ENCODE assay signal across 18 mouse cellular contexts in the genomic region with DNA sequence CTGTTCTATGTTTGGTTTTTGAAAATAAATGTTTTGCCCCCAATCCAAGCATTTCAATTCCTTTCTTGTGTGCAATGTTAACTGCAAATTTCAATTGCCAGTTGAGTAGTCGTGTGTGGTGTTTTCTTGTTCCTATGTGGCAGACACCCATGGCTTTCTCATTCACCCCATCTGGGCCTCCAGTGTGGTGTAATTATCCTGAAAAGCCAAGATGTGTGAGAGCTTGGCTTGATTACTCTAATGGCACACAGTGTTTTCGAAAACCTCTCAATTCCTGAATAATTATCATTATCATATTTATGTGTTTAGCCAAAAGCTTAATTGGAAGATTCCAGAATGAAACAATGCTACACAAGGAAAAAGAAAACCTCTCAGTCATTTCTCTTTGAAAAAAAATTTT. TPM values are rescaled to one million over a fixed set of nuclear protein-coding genes. Genes with fewer than 3 reads are reported as not detected.
DNase-seq lines count a peak whose midpoint lies in the region; ATAC-seq and TF ChIP-seq lines count a peak whose summit lies in the region.
"Had no signal": no experiment of that assay in that cellular context is flagged by ENCODE, and none has a peak within 500 bp of the region (broad histone marks: within the 10 kb centered on the region; RNA-seq: fewer than 3 reads in every experiment).

No protein-coding gene starts in this region.

- H3K4me1 ChIP-seq in heart, embryonic 10.5 days, result peaks cover 10% of the 10 kb centered on the region; the same call in 1 of the 2 replicates
- H3K4me1 ChIP-seq in midbrain, postnatal 0 days (ENCODE audit: insufficient read depth, low read length), result peaks cover 6% of the 10 kb centered on the region; the same call in 1 of the 2 replicates
- peaks cover 12% of the 10 kb centered on the region for H3K4me1 ChIP-seq in midbrain, embryonic 10.5 days

- H3K9ac ChIP-seq in midbrain, postnatal 0 days (replicated peaks; ENCODE audit: low read length, poor library complexity, severe bottlenecking), result no peak overlapping the region
- H3K9ac ChIP-seq: hindbrain, embryonic 15.5 days had no signal

- no peak overlapping the region for H3K4me2 ChIP-seq in midbrain, postnatal 0 days (ENCODE audit: low read depth, low read length, poor library complexity, severe bottlenecking)
- H3K4me2 ChIP-seq: hindbrain, embryonic 15.5 days had no signal

- H3K4me3 ChIP-seq in heart, embryonic 10.5 days, result no peak overlapping the region
- H3K4me3 ChIP-seq in midbrain, postnatal 0 days (ENCODE audit: low read depth, low read length), result no peak overlapping the region
- no peak overlapping the region for H3K4me3 ChIP-seq in midbrain, embryonic 10.5 days
- H3K4me3 ChIP-seq: embryonic facial prominence, embryonic 10.5 days; hindbrain, embryonic 15.5 days had no signal

- DNase-seq in heart, embryonic 10.5 days (ENCODE audit: low spot score), result peak; percentile 9
- DNase-seq in heart, adult 11 months, result no peak
- peak; percentile 25 for DNase-seq in midbrain, postnatal 0 days (ENCODE audit: low spot score)
- DNase-seq in midbrain, embryonic 10.5 days (ENCODE audit: low spot score), result no peak
- DNase-seq in brain, embryonic 18.5 days (ENCODE audit: low read depth, low spot score), result peak; percentile 45
- DNase-seq in gastrocnemius, postnatal 10 days, result no peak
- DNase-seq in embryo, embryonic 11 days, result no peak
- DNase-seq: adrenal gland, adult 2 months; adrenal gland, postnatal 36 days; cerebellum, adult 18-20 months; cerebellum, adult 9-11 months; cerebellum, postnatal 36 days; gastrocnemius, postnatal 25 days; heart, postnatal 14 days; kidney, adult 2 months had no signal

- no peak for ATAC-seq in midbrain, postnatal 0 days (ENCODE audit: low FRiP score)
- ATAC-seq: intestine, embryonic 16.5 days had no signal

- no peaks in the 10 kb centered on the region for H3K36me3 ChIP-seq in heart, embryonic 10.5 days
- no peaks in the 10 kb centered on the region for H3K36me3 ChIP-seq in midbrain, postnatal 0 days (ENCODE audit: insufficient read depth, low read length)
- H3K36me3 ChIP-seq in midbrain, embryonic 10.5 days, result no peaks in the 10 kb centered on the region
- H3K36me3 ChIP-seq: embryonic facial prominence, embryonic 10.5 days; hindbrain, embryonic 15.5 days had no signal

- H3K27ac ChIP-seq in heart, embryonic 10.5 days, result no peak overlapping the region
- no peak overlapping the region for H3K27ac ChIP-seq in midbrain, postnatal 0 days (ENCODE audit: low read depth, low read length)
- H3K27ac ChIP-seq in midbrain, embryonic 10.5 days (replicated peaks), result no peak overlapping the region
- H3K27ac ChIP-seq: embryonic facial prominence, embryonic 10.5 days; hindbrain, embryonic 15.5 days had no signal

- whole genome bisulfite sequencing in heart, embryonic 10.5 days, result 82% methylated on average over 2 of the region's 2 CpGs
- WGBS in midbrain, postnatal 0 days, result 71% methylated on average over 2 of the region's 2 CpGs
- WGBS in midbrain, embryonic 10.5 days, result 81% methylated on average over 2 of the region's 2 CpGs

- no peaks in the 10 kb centered on the region for H3K9me3 ChIP-seq in heart, embryonic 10.5 days
- no peaks in the 10 kb centered on the region for H3K9me3 ChIP-seq in midbrain, postnatal 0 days (ENCODE audit: low read length)
- no peaks in the 10 kb centered on the region for H3K9me3 ChIP-seq in midbrain, embryonic 10.5 days (replicated peaks)
- H3K9me3 ChIP-seq: embryonic facial prominence, embryonic 10.5 days; hindbrain, embryonic 15.5 days had no signal

- H3K27me3 ChIP-seq in heart, embryonic 10.5 days (ENCODE audit: insufficient read depth, poor library complexity, severe bottlenecking), result no peaks in the 10 kb centered on the region
- no peaks in the 10 kb centered on the region for H3K27me3 ChIP-seq in midbrain, postnatal 0 days (ENCODE audit: insufficient read depth, low read length)
- no peaks in the 10 kb centered on the region for H3K27me3 ChIP-seq in midbrain, embryonic 10.5 days (ENCODE audit: low read depth, poor library complexity, severe bottlenecking)
- H3K27me3 ChIP-seq: hindbrain, embryonic 15.5 days had no signal

- no peak for TF ChIP-seq CTCF in midbrain, postnatal 0 days (IDR thresholded peaks at IDR 0.05)

RNA-seq across cellular contexts. Expression of a gene that starts 1.0 kb away (rescaled TPM):
- 67.4 and 84.3 TPM in 2 replicates for polyA plus RNA-seq in heart, embryonic 10.5 days (2016; fragmentation: Nextera tagmentation; extraction: Ambion mirVana)
- total RNA-seq in midbrain, postnatal 0 days (2014; rRNA removed), result 41.8 and 50.4 TPM in 2 replicates
- 35.6 and 39.0 TPM in 2 replicates for polyA plus RNA-seq in midbrain, postnatal 0 days (2015; fragmentation: Nextera tagmentation; extraction: Ambion mirVana)
- 109 and 110 TPM in 2 replicates for polyA plus RNA-seq in midbrain, embryonic 10.5 days (2016; fragmentation: Nextera tagmentation; extraction: Ambion mirVana)
- 10 to 100 TPM; 77.2 to 84.3 TPM for total RNA-seq in gastrocnemius, postnatal 10 days (2021)

Comparison
In these comparisons a context has a peak if more than half of its experiments do, and no peak if none do; other contexts are left out.
1. DNase-seq: peak in heart, embryonic 10.5 days (single experiment), midbrain, postnatal 0 days (single experiment) and brain, embryonic 18.5 days (single experiment); none in heart, adult 11 months (single experiment), midbrain, embryonic 10.5 days (single experiment), gastrocnemius, postnatal 10 days (single experiment) and embryo, embryonic 11 days (single experiment).